Mouse (Mus musculus) E14TG2a.4 (cell line): Measurements from ENCODE around the gene Fzd5.

Experiments used
- CTCF ChIP-seq: conservative IDR thresholded peaks from 2 replicates; pipeline ENCODE4 v1.5.1; 2014; ENCODE audit warnings: low read length
- POU5F1 ChIP-seq: IDR thresholded peaks from 2 replicates; pipeline ENCODE4 v1.6.1; 2014; ENCODE audit warnings: low read length, borderline replicate concordance

- TF ChIP-seq CTCF (no peak), POU5F1 (no peak)
These were observed 49.5 kb downstream of the Fzd5 start for GRCm38 (mm10) chr1:64688046-64688445.
